Mouse (Mus musculus): ENCODE data around the gene Gm16253.

DNA sequence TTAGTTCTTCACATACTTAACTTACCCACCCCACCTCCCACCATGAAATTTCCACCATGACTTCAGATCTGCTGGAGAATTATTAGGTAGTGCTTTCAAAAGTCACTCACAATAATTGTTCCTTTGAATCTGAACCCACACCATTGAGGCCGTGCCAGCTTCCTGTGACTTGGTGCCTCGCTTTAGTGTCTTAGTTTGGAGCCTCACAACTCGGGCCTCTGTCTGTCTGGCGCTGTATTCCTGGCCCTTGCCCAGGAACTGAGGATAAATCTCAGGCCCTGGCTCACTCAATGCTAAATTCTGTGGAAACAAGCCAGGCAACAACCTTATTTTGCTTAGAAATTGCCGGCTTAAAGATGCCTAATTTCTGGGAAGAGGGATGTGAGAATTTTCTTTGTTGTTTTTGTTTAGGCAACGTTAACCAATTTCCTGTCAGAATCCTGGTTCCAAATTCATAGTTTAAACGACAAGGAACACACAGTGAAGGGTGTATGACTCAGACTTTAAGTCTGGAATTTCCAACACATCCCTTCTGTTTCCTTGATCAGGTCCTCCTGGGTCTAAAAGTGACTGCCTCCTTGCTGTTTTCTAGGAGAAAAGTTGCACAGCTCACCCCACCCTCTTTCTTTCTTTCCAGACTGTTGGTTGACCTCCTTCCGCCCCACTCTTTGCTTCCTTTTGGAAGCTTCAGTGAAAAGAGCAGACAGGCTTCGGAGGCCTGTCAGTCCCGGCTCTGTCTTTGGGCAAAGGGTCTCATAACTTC is 25.3 kb downstream of the Gm16253 start:
- TF ChIP-seq CTCF (IDR thresholded peaks at IDR 0.05; ENCODE audit: insufficient read depth, low read length) (no peak), POLR2A (IDR thresholded peaks at IDR 0.05; ENCODE audit: borderline replicate concordance, extremely low read depth, low read depth, low read length) (no peak)

Data from lung, adult 2 months (tissue).